Mouse (Mus musculus) C2C12 (cell line): ENCODE measurements around the gene Ptprcap.

Experiments
- CTCF ChIP-seq: IDR thresholded peaks from one replicate; pipeline ENCODE4 v1.5.1; 2011; ENCODE audit not compliant: control insufficient read depth, insufficient read depth, insufficient read length
- MYOG ChIP-seq: IDR thresholded peaks from one replicate; pipeline ENCODE4 v1.6.1; 2011; ENCODE audit not compliant: control insufficient read depth, insufficient read length; ENCODE audit errors: extremely low read depth
- USF1 ChIP-seq: IDR thresholded peaks from one replicate; pipeline ENCODE4 v1.6.1; 2011; ENCODE audit warnings: low read depth, mild to moderate bottlenecking, control low read depth, moderate library complexity

DNA sequence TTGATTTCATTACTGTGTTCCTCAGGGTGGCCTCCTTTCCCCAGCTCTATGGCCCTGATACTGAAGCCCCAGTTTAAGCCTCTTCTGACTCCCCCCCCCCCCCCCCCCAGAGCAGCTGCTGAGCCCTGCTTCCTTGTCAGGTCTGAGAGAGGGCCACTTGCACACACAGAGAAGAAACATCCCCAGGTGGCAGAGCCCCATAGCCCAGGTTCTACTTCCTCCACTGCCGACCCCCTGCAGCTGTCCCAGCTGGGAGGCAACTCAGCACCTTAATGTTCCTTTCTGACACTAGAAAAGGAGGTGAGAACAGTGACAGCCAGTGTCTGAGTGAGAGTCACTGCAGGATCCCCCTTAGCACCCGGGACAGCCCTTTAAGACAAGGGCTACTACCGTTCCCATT lies 49.6 kb upstream of the Ptprcap start:
- TF ChIP-seq CTCF (no peak), MYOG (no peak), USF1 (no peak)
